Mouse (Mus musculus): Measurements from ENCODE around the gene Zfyve19. TPM values are rescaled to one million over a fixed set of nuclear protein-coding genes. Genes with fewer than 3 reads are reported as not detected.

The Zfyve19 gene
- polyA plus RNA-seq, 1 experiment from 2014 or later, result 41.0 TPM

GRCm38 (mm10) chr2:119182914-119183313, 25.5 kb upstream of the Zfyve19 start:
- no peak for DNase-seq (ENCODE audit: low spot score)
- 84% methylated on average over 7 of the region's 7 CpGs for WGBS
- no peak for ATAC-seq (ENCODE audit: low read depth)
- H3K4me3 ChIP-seq (ENCODE audit: low read depth, low read length), result no peak overlapping the region
- H3K36me3 ChIP-seq (ENCODE audit: control insufficient read depth, insufficient read depth, low read length), result peaks cover 62% of the 10 kb centered on the region
- no peak overlapping the region for H3K4me2 ChIP-seq (ENCODE audit: low read depth, low read length)
- H3K4me1 ChIP-seq (ENCODE audit: control insufficient read depth, insufficient read depth, low read length), result no peaks in the 10 kb centered on the region
- no peaks in the 10 kb centered on the region for H3K27me3 ChIP-seq (replicated peaks; ENCODE audit: control insufficient read depth, insufficient read depth, low read length)
- H3K9ac ChIP-seq (ENCODE audit: low read depth, low read length), result no peak overlapping the region
- no peaks in the 10 kb centered on the region for H3K9me3 ChIP-seq (ENCODE audit: control insufficient read depth, low read length)
- H3K27ac ChIP-seq (replicated peaks; ENCODE audit: low read depth, low read length), result no peak overlapping the region

GRCm38 (mm10) chr2:119189029-119189710, 19.2 kb upstream of the Zfyve19 start:
- peak; percentile 84 for DNase-seq (ENCODE audit: low spot score)
- H3K27ac ChIP-seq (replicated peaks; ENCODE audit: low read depth, low read length), result no peak overlapping the region
- H3K9ac ChIP-seq (ENCODE audit: low read depth, low read length), result peak overlapping the region; percentile 45; the same call in 1 of the 2 replicates

GRCm38 (mm10) chr2:119190969-119191368, 17.4 kb upstream of the Zfyve19 start:
- no peak overlapping the region for H3K27ac ChIP-seq (replicated peaks; ENCODE audit: low read depth, low read length)
- 83% methylated on average over 5 of the region's 5 CpGs for WGBS
- no peak overlapping the region for H3K9ac ChIP-seq (ENCODE audit: low read depth, low read length)
- no peak overlapping the region for H3K4me2 ChIP-seq (ENCODE audit: low read depth, low read length)
- peaks cover under 1% of the 10 kb centered on the region; the same call in 1 of the 2 replicates for H3K4me1 ChIP-seq (ENCODE audit: control insufficient read depth, insufficient read depth, low read length)
- DNase-seq (ENCODE audit: low spot score), result no peak
- H3K9me3 ChIP-seq (ENCODE audit: control insufficient read depth, low read length), result no peaks in the 10 kb centered on the region
- 0 out of 2 replicates have a peak, but pooled peaks cover 1% of the 10 kb centered on the region for H3K36me3 ChIP-seq (ENCODE audit: control insufficient read depth, insufficient read depth, low read length)
- no peak for ATAC-seq (ENCODE audit: low read depth)
- H3K4me3 ChIP-seq (ENCODE audit: low read depth, low read length), result no peak overlapping the region
- H3K27me3 ChIP-seq (replicated peaks; ENCODE audit: control insufficient read depth, insufficient read depth, low read length), result no peaks in the 10 kb centered on the region

More at GRCm38 (mm10) chr2:119189029-119189710, 19.2 kb upstream of the Zfyve19 start:
- WGBS, result 7% methylated on average over 15 of the region's 15 CpGs
- no peaks in the 10 kb centered on the region for H3K4me1 ChIP-seq (ENCODE audit: control insufficient read depth, insufficient read depth, low read length)
- H3K9me3 ChIP-seq (ENCODE audit: control insufficient read depth, low read length), result no peaks in the 10 kb centered on the region
- H3K4me3 ChIP-seq (ENCODE audit: low read depth, low read length), result peak overlapping the region; percentile 32
- H3K27me3 ChIP-seq (replicated peaks; ENCODE audit: control insufficient read depth, insufficient read depth, low read length), result no peaks in the 10 kb centered on the region
- H3K36me3 ChIP-seq (ENCODE audit: control insufficient read depth, insufficient read depth, low read length), result peaks cover 17% of the 10 kb centered on the region; the same call in 1 of the 2 replicates
- peak; percentile 90 for ATAC-seq (ENCODE audit: low read depth)
- peak overlapping the region; percentile 66 for H3K4me2 ChIP-seq (ENCODE audit: low read depth, low read length)

- Histone ChIP-seq H3K27ac (replicated peaks; ENCODE audit: low read depth, low read length) (no peak overlapping the region), H3K9me3 (ENCODE audit: control insufficient read depth, low read length) (no peaks in the 10 kb centered on the region), H3K36me3 (ENCODE audit: control insufficient read depth, insufficient read depth, low read length) (no peaks in the 10 kb centered on the region), H3K4me1 (ENCODE audit: control insufficient read depth, insufficient read depth, low read length) (peaks cover 8% of the 10 kb centered on the region), H3K4me3 (ENCODE audit: low read depth, low read length) (no peak overlapping the region), H3K27me3 (replicated peaks; ENCODE audit: control insufficient read depth, insufficient read depth, low read length) (no peaks in the 10 kb centered on the region), H3K9ac (ENCODE audit: low read depth, low read length) (no peak overlapping the region), H3K4me2 (ENCODE audit: low read depth, low read length) (no peak overlapping the region)
- 88% methylated on average over 5 of the region's 5 CpGs for WGBS
- ATAC-seq (ENCODE audit: low read depth), result no peak
- no peak for DNase-seq (ENCODE audit: low spot score)
Measured at GRCm38 (mm10) chr2:119194140-119194539, 14.3 kb upstream of the Zfyve19 start.

GRCm38 (mm10) chr2:119196316-119197108, 11.9 kb upstream of the Zfyve19 start:
- Histone ChIP-seq H3K27me3 (replicated peaks; ENCODE audit: control insufficient read depth, insufficient read depth, low read length) (no peaks in the 10 kb centered on the region), H3K4me2 (ENCODE audit: low read depth, low read length) (no peak overlapping the region), H3K27ac (replicated peaks; ENCODE audit: low read depth, low read length) (0 out of 2 replicates have a peak overlapping the region, but pooled peaks have one; percentile 28), H3K9me3 (ENCODE audit: control insufficient read depth, low read length) (no peaks in the 10 kb centered on the region), H3K4me1 (ENCODE audit: control insufficient read depth, insufficient read depth, low read length) (peaks cover 8% of the 10 kb centered on the region), H3K36me3 (ENCODE audit: control insufficient read depth, insufficient read depth, low read length) (no peaks in the 10 kb centered on the region), H3K4me3 (ENCODE audit: low read depth, low read length) (no peak overlapping the region), H3K9ac (ENCODE audit: low read depth, low read length) (no peak overlapping the region)
- WGBS, result 21% methylated on average over 4 of the region's 4 CpGs
- peak; percentile 34; the same call in 1 of the 2 replicates for ATAC-seq (ENCODE audit: low read depth)
- DNase-seq (ENCODE audit: low spot score), result peak; percentile 29

GRCm38 (mm10) chr2:119197493-119197892, 10.9 kb upstream of the Zfyve19 start:
- WGBS, result 78% methylated on average over 1 of the region's 1 CpGs

GRCm38 (mm10) chr2:119198049-119198448, 10.4 kb upstream of the Zfyve19 start:
- Histone ChIP-seq H3K36me3 (ENCODE audit: control insufficient read depth, insufficient read depth, low read length) (no peaks in the 10 kb centered on the region), H3K27me3 (replicated peaks; ENCODE audit: control insufficient read depth, insufficient read depth, low read length) (no peaks in the 10 kb centered on the region), H3K27ac (replicated peaks; ENCODE audit: low read depth, low read length) (no peak overlapping the region), H3K4me2 (ENCODE audit: low read depth, low read length) (no peak overlapping the region), H3K9ac (ENCODE audit: low read depth, low read length) (no peak overlapping the region), H3K4me3 (ENCODE audit: low read depth, low read length) (no peak overlapping the region), H3K4me1 (ENCODE audit: control insufficient read depth, insufficient read depth, low read length) (peaks cover 10% of the 10 kb centered on the region), H3K9me3 (ENCODE audit: control insufficient read depth, low read length) (no peaks in the 10 kb centered on the region)
- no peak for ATAC-seq (ENCODE audit: low read depth)
- WGBS, result 33% methylated on average over 1 of the region's 1 CpGs
- DNase-seq (ENCODE audit: low spot score), result no peak

More at GRCm38 (mm10) chr2:119197493-119197892, 10.9 kb upstream of the Zfyve19 start:
- Histone ChIP-seq H3K9ac (ENCODE audit: low read depth, low read length) (no peak overlapping the region), H3K27ac (replicated peaks; ENCODE audit: low read depth, low read length) (no peak overlapping the region), H3K9me3 (ENCODE audit: control insufficient read depth, low read length) (no peaks in the 10 kb centered on the region), H3K36me3 (ENCODE audit: control insufficient read depth, insufficient read depth, low read length) (no peaks in the 10 kb centered on the region), H3K4me1 (ENCODE audit: control insufficient read depth, insufficient read depth, low read length) (peaks cover 8% of the 10 kb centered on the region), H3K4me3 (ENCODE audit: low read depth, low read length) (no peak overlapping the region), H3K27me3 (replicated peaks; ENCODE audit: control insufficient read depth, insufficient read depth, low read length) (no peaks in the 10 kb centered on the region), H3K4me2 (ENCODE audit: low read depth, low read length) (no peak overlapping the region)
- ATAC-seq (ENCODE audit: low read depth), result no peak
- no peak for DNase-seq (ENCODE audit: low spot score)

- Histone ChIP-seq H3K9me3 (ENCODE audit: control insufficient read depth, low read length) (no peaks in the 10 kb centered on the region), H3K4me2 (ENCODE audit: low read depth, low read length) (no peak overlapping the region), H3K36me3 (ENCODE audit: control insufficient read depth, insufficient read depth, low read length) (no peaks in the 10 kb centered on the region), H3K9ac (ENCODE audit: low read depth, low read length) (no peak overlapping the region), H3K27me3 (replicated peaks; ENCODE audit: control insufficient read depth, insufficient read depth, low read length) (no peaks in the 10 kb centered on the region), H3K27ac (replicated peaks; ENCODE audit: low read depth, low read length) (no peak overlapping the region), H3K4me1 (ENCODE audit: control insufficient read depth, insufficient read depth, low read length) (peaks cover 15% of the 10 kb centered on the region), H3K4me3 (ENCODE audit: low read depth, low read length) (no peak overlapping the region)
- no peak for ATAC-seq (ENCODE audit: low read depth)
- DNase-seq (ENCODE audit: low spot score), result no peak
- 57% methylated on average over 3 of the region's 3 CpGs for WGBS
Measured at GRCm38 (mm10) chr2:119198934-119199333, 9.5 kb upstream of the Zfyve19 start.
